ENCODE assay signal across 24 mouse cellular contexts in the genomic region with DNA sequence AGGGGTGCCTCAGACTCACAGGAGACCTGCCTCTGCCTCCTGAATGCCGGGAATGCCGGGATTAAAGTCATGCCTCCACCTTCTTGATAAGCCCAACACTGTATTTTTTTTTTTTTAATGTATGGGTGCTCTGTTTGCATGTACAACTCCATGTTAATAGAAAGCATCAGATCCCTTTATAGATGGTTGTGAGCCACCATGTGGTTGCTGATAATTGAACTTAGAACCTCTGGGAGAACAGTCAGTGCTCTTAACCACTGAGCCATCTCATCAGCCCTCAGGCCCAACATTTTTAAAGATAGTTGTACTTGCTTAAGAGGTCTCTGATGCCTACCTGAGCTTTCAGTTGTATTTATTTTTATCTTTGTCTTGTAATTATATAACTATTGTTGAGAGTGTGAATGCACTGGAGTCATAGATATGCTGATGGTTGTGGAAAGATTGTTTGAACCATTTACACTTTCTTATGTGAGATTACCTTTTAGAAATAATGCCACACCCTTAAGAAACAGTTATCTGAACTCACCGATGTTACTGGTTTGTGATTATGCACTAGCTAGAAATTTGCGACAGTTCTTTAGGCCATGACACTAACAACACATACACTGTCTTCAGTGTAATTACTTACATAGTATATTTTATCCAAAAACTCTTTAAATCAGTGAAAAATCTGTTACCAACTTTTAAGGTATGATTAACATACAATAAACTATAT. TPM values are rescaled to one million over a fixed set of nuclear protein-coding genes. Genes with fewer than 3 reads are reported as not detected.
DNase-seq lines count a peak whose midpoint lies in the region; ATAC-seq and TF ChIP-seq lines count a peak whose summit lies in the region.
"Had no signal": no experiment of that assay in that cellular context is flagged by ENCODE, and none has a peak within 500 bp of the region (broad histone marks: within the 10 kb centered on the region; RNA-seq: fewer than 3 reads in every experiment).

No protein-coding gene starts in this region.

- TF ChIP-seq POLR2A in MEL (IDR thresholded peaks at IDR 0.05; ENCODE audit: control insufficient read depth in 1 of 2, insufficient read depth in 1 of 2, low read depth in 1 of 2, low read length in 2 of 2, poor library complexity in 1 of 2) = no peak

- 34% methylated on average over 4 of the region's 4 CpGs for WGBS in liver, embryonic 15.5 days (ENCODE audit: insufficient replicate concordance)

- peaks cover 2 to 20% of the 10 kb centered on the region in 2 experiments; a peak in 2 of 4 replicates for H3K36me3 ChIP-seq in MEL (ENCODE audit: control insufficient read depth in 1 of 2, insufficient read depth in 2 of 2, low read length in 2 of 2)
- H3K36me3 ChIP-seq in liver, embryonic 15.5 days (replicated peaks) = no peaks in the 10 kb centered on the region
- H3K36me3 ChIP-seq: embryonic facial prominence, embryonic 12.5 days; embryonic facial prominence, embryonic 15.5 days; hindbrain, embryonic 13.5 days had no signal

- H3K27me3 ChIP-seq in MEL (ENCODE audit: control insufficient read depth in 1 of 2, insufficient read depth in 2 of 2, low read length in 2 of 2) = no peaks in the 10 kb centered on the region
- H3K27me3 ChIP-seq in liver, embryonic 15.5 days = no peaks in the 10 kb centered on the region
- H3K27me3 ChIP-seq: embryonic facial prominence, embryonic 12.5 days; embryonic facial prominence, embryonic 15.5 days; hindbrain, embryonic 13.5 days had no signal

- peaks cover 51% of the 10 kb centered on the region for H3K79me2 ChIP-seq in MEL (ENCODE audit: control insufficient read depth, insufficient read depth, low read length, poor library complexity)

- no peak for TF ChIP-seq RAD21 in MEL (IDR thresholded peaks at IDR 0.05; ENCODE audit: low read depth, low read length)

- ATAC-seq in liver, embryonic 15.5 days (ENCODE audit: insufficient read depth) = peak; percentile 66
- ATAC-seq in megakaryocyte-erythroid progenitor cell, adult 5-6 weeks (replicated peaks; ENCODE audit: low FRiP score, low TSS enrichment, poor library complexity, severe bottlenecking) = peak; percentile 67
- ATAC-seq: activated CD4-positive, CD25-positive, alpha-beta regulatory T cell, adult 4 months; CD4-positive, CD25-positive, alpha-beta regulatory T cell, adult 4 months; forebrain, embryonic 14.5 days; forebrain, postnatal 0 days; hindbrain, embryonic 16.5 days had no signal

- H3K9ac ChIP-seq in MEL (ENCODE audit: control insufficient read depth, low read depth, low read length, poor library complexity, severe bottlenecking) = no peak overlapping the region
- H3K9ac ChIP-seq in liver, embryonic 15.5 days = no peak overlapping the region
- H3K9ac ChIP-seq: embryonic facial prominence, embryonic 12.5 days; embryonic facial prominence, embryonic 15.5 days; forebrain, postnatal 0 days; hindbrain, embryonic 13.5 days had no signal

- no peak overlapping the region for H3K4me3 ChIP-seq in MEL (ENCODE audit: control insufficient read depth in 1 of 2, insufficient read depth in 1 of 2, low read depth in 2 of 2, low read length in 2 of 2)
- H3K4me3 ChIP-seq in liver, embryonic 15.5 days (replicated peaks) = no peak overlapping the region
- H3K4me3 ChIP-seq: embryonic facial prominence, embryonic 12.5 days; embryonic facial prominence, embryonic 15.5 days; gastrocnemius, adult 2 months; hindbrain, embryonic 10.5 days; hindbrain, embryonic 13.5 days had no signal

- no peak for TF ChIP-seq CTCF in MEL (IDR thresholded peaks at IDR 0.05 in 2 of 3, conservative IDR thresholded peaks at IDR 0.05 in 1 of 3; ENCODE audit: control insufficient read depth in 1 of 3, insufficient read depth in 1 of 3, low read depth in 2 of 3, low read length in 3 of 3, poor library complexity in 1 of 3, severe bottlenecking in 1 of 3)

- peak in 1 of 2 experiments; percentile 68; a peak in 2 of 4 replicates for TF ChIP-seq EP300 in MEL (IDR thresholded peaks at IDR 0.05; ENCODE audit: low read depth in 1 of 2, low read length in 2 of 2)

- no peaks in the 10 kb centered on the region for H3K9me3 ChIP-seq in MEL (replicated peaks; ENCODE audit: insufficient read depth, low read length)
- H3K9me3 ChIP-seq in liver, embryonic 15.5 days (replicated peaks) = no peaks in the 10 kb centered on the region
- H3K9me3 ChIP-seq: embryonic facial prominence, embryonic 12.5 days; embryonic facial prominence, embryonic 15.5 days; hindbrain, embryonic 13.5 days had no signal

- H3K4me2 ChIP-seq in liver, embryonic 15.5 days = no peak overlapping the region; the same call in 1 of the 2 replicates
- H3K4me2 ChIP-seq: embryonic facial prominence, embryonic 12.5 days; embryonic facial prominence, embryonic 15.5 days; heart, embryonic 11.5 days; hindbrain, embryonic 13.5 days had no signal

- H3K27ac ChIP-seq in MEL (ENCODE audit: control insufficient read depth, low read depth, low read length) = no peak overlapping the region
- H3K27ac ChIP-seq in liver, embryonic 15.5 days (replicated peaks) = no peak overlapping the region
- H3K27ac ChIP-seq: embryonic facial prominence, embryonic 12.5 days; embryonic facial prominence, embryonic 15.5 days; gastrocnemius, adult 2 months; hindbrain, embryonic 10.5 days; hindbrain, embryonic 13.5 days had no signal

- peak; percentile 30 for DNase-seq in MEL (ENCODE audit: low read depth, low spot score)
- DNase-seq in c-Kit-positive CD71-positive TER-119-negative erythroid progenitor cells, embryonic 14.5 days (ENCODE audit: low read depth) = peak; percentile 46
- DNase-seq in right cerebral cortex, adult 18-20 months = no peak
- DNase-seq in kidney, postnatal 25 days = no peak
- DNase-seq: adrenal gland, adult 8-10 months; adrenal gland, postnatal 25 days; cerebellum, adult 18-20 months; cerebellum, adult 9-11 months; cerebellum, postnatal 25 days; forebrain, postnatal 0 days; gastrocnemius, adult 2 months; gastrocnemius, postnatal 14 days; heart, adult 11 months had no signal

- peaks cover 5 to 6% of the 10 kb centered on the region in 2 experiments for H3K4me1 ChIP-seq in MEL (ENCODE audit: control insufficient read depth in 1 of 2, insufficient read depth in 2 of 2, low read length in 2 of 2)
- H3K4me1 ChIP-seq in liver, embryonic 15.5 days (replicated peaks) = peaks cover 11% of the 10 kb centered on the region
- H3K4me1 ChIP-seq: embryonic facial prominence, embryonic 12.5 days; embryonic facial prominence, embryonic 15.5 days; hindbrain, embryonic 10.5 days; hindbrain, embryonic 13.5 days had no signal

TF ChIP-seq in MEL, 35 proteins besides CTCF, POLR2A, EP300 and RAD21:
- TF ChIP-seq POLR2AphosphoS2 (IDR thresholded peaks at IDR 0.05; ENCODE audit: low read length) = no peak
- no peak for TF ChIP-seq JUND (IDR thresholded peaks at IDR 0.05; ENCODE audit: low read depth, low read length)
- no peak for TF ChIP-seq NRF1 (IDR thresholded peaks at IDR 0.05; ENCODE audit: insufficient read depth, low read depth, low read length, poor library complexity, severe bottlenecking)
- TF ChIP-seq MAZ (IDR thresholded peaks at IDR 0.05; ENCODE audit: low read depth, low read length) = no peak
- TF ChIP-seq CHD1 (IDR thresholded peaks at IDR 0.05; ENCODE audit: low read depth, low read length) = no peak
- no peak for TF ChIP-seq ELF1 (IDR thresholded peaks at IDR 0.05; ENCODE audit: low read depth, low read length)
- TF ChIP-seq MYC (IDR thresholded peaks at IDR 0.05; ENCODE audit: low read depth, low read length) = no peak
- TF ChIP-seq SIN3A (IDR thresholded peaks at IDR 0.05; ENCODE audit: low read length) = no peak
- TF ChIP-seq MEF2A (IDR thresholded peaks at IDR 0.05; ENCODE audit: extremely low read depth, insufficient replicate concordance, low read depth, low read length, poor library complexity, severe bottlenecking) = no peak
- TF ChIP-seq USF2 (IDR thresholded peaks at IDR 0.05; ENCODE audit: borderline replicate concordance in 1 of 2, insufficient read depth in 1 of 2, low read depth in 1 of 2, low read length in 2 of 2) = no peak
- TF ChIP-seq TAL1 (IDR thresholded peaks at IDR 0.05; ENCODE audit: low read length) = no peak
- no peak for TF ChIP-seq ZMIZ1 (IDR thresholded peaks at IDR 0.05; ENCODE audit: low read depth, low read length)
- TF ChIP-seq MAX (IDR thresholded peaks at IDR 0.05; ENCODE audit: low read length) = no peak
- TF ChIP-seq UBTF (IDR thresholded peaks at IDR 0.05; ENCODE audit: borderline replicate concordance, insufficient read depth, low read depth, low read length) = no peak
- TF ChIP-seq GATA1 (IDR thresholded peaks at IDR 0.05; ENCODE audit: low read depth, low read length) = peak; percentile 39; the same call in 1 of the 2 replicates
- no peak; the same call in 1 of the 2 replicates for TF ChIP-seq ZNF384 (IDR thresholded peaks at IDR 0.05; ENCODE audit: low read depth, low read length)
- no peak for TF ChIP-seq USF1 (IDR thresholded peaks at IDR 0.05; ENCODE audit: low read depth, low read length)
- TF ChIP-seq ETS1 (IDR thresholded peaks at IDR 0.05; ENCODE audit: low read depth, low read length) = peak; percentile 28; the same call in 1 of the 2 replicates
- peak; percentile 43; the same call in 1 of the 2 replicates for TF ChIP-seq TCF12 (IDR thresholded peaks at IDR 0.05; ENCODE audit: low read depth, low read length)
- TF ChIP-seq KAT2A (conservative IDR thresholded peaks at IDR 0.05; ENCODE audit: low read depth, low read length) = no peak
- TF ChIP-seq MAFK (IDR thresholded peaks at IDR 0.05; ENCODE audit: borderline replicate concordance, low read depth, low read length) = no peak
- no peak for TF ChIP-seq GABPA (IDR thresholded peaks at IDR 0.05; ENCODE audit: low read depth, low read length)
- TF ChIP-seq RCOR1 (IDR thresholded peaks at IDR 0.05; ENCODE audit: low read depth, low read length) = no peak

RNA-seq across cellular contexts. Expression of gene R3hdm1, which starts 18.0 kb away (rescaled TPM):
- 17.7 and 22.2 TPM in 2 replicates for total RNA-seq in MEL (2012; rRNA removed)
- 100 to 1,000 TPM; 106 to 164 TPM for polyA plus RNA-seq in MEL (2012; ENCODE audit: insufficient read depth in 1 of 2, insufficient read length in 2 of 2, low read depth in 1 of 2, low replicate concordance in 2 of 2, missing spikeins in 1 of 2)
- polyA plus RNA-seq in liver, embryonic 15.5 days (2015; fragmentation: Nextera tagmentation; extraction: Ambion mirVana) = 27.7 and 31.1 TPM in 2 replicates
- 183 and 186 TPM in 2 replicates for total RNA-seq in megakaryocyte-erythroid progenitor cell, adult 5-6 weeks (2014; fragmentation: Nextera tagmentation)
- 71.9 and 89.3 TPM in 2 replicates for total RNA-seq in megakaryocyte-erythroid progenitor cell, adult 5-6 weeks (2017)

RNA-seq across cellular contexts. Expression of gene Zranb3, which starts 18.2 kb away (rescaled TPM):
- 4.1 and 4.8 TPM in 2 replicates for total RNA-seq in MEL (2012; rRNA removed)
- 1 to 10 TPM in 1 of 2 experiments, not detected in 1; 3.9 TPM for polyA plus RNA-seq in MEL (2012; ENCODE audit: insufficient read depth in 1 of 2, insufficient read length in 2 of 2, low read depth in 1 of 2, low replicate concordance in 2 of 2, missing spikeins in 1 of 2)
- 3.3 and 3.4 TPM in 2 replicates for polyA plus RNA-seq in liver, embryonic 15.5 days (2015; fragmentation: Nextera tagmentation; extraction: Ambion mirVana)
- 11.2 and 23.1 TPM in 2 replicates for total RNA-seq in megakaryocyte-erythroid progenitor cell, adult 5-6 weeks (2014; fragmentation: Nextera tagmentation)
- 16.2 and 16.5 TPM in 2 replicates for total RNA-seq in megakaryocyte-erythroid progenitor cell, adult 5-6 weeks (2017)

Comparison
In these comparisons a context has a peak if more than half of its experiments do, and no peak if none do; other contexts are left out.
1. DNase-seq: peak in MEL (single experiment) and c-Kit-positive CD71-positive TER-119-negative erythroid progenitor cells, embryonic 14.5 days (single experiment); none in right cerebral cortex, adult 18-20 months (single experiment) and kidney, postnatal 25 days (0 of 2).